Mouse (Mus musculus): ENCODE data around the gene Adgrg7. TPM values are rescaled to one million over a fixed set of nuclear protein-coding genes. Genes with fewer than 3 reads are reported as not detected.

Adgrg7 gene
- polyA plus RNA-seq, 1 experiment, result not detected

GRCm38 (mm10) chr16:56677146-56677545 is 118.5 kb downstream of the Adgrg7 start:
- Histone ChIP-seq H3K4me3 (ENCODE audit: insufficient read depth, low read depth, low read length) (no peak overlapping the region), H3K27ac (ENCODE audit: insufficient read depth, low read depth, low read length) (no peak overlapping the region), H3K4me1 (ENCODE audit: control insufficient read depth, insufficient read depth, low read length) (no peaks in the 10 kb centered on the region), H3K36me3 (ENCODE audit: control insufficient read depth, insufficient read depth, low read length) (no peaks in the 10 kb centered on the region), H3K27me3 (replicated peaks; ENCODE audit: control insufficient read depth, insufficient read depth, low read length) (no peaks in the 10 kb centered on the region)
- 59% methylated on average over 4 of the region's 4 CpGs for WGBS
- TF ChIP-seq CTCF (conservative IDR thresholded peaks at IDR 0.05; ENCODE audit: insufficient read depth, insufficient read length, low read depth, low read length), result peak; percentile 37; the same call in 1 of the 2 replicates
- no peak for TF ChIP-seq POLR2A (IDR thresholded peaks at IDR 0.05; ENCODE audit: low read depth, low read length)
- peak; percentile 19 for DNase-seq

Other genes with a start within 250 kb of the Adgrg7 start
- 85.0 and 94.9 TPM in 2 replicates for gene Tfg, start 78.4 kb downstream of the Adgrg7 start, polyA plus RNA-seq (2012; rRNA removed)
- gene Tmem45a, start 90.3 kb upstream of the Adgrg7 start, polyA plus RNA-seq (2012; rRNA removed), result 1.7 and 2.0 TPM in 2 replicates
- gene Lnp1, start 132.2 kb upstream of the Adgrg7 start, polyA plus RNA-seq (2012; rRNA removed), result not detected in 2 replicates

Measured in kidney, adult 2 months (tissue).